Mouse (Mus musculus): ENCODE measurements around the gene Olfr478.
"Not testable (repeated sequence)": the region's sequence is repeated elsewhere in the genome, so short reads cannot be mapped to it uniquely, and the experiment has no call there.

Gene Olfr478

GRCm38 (mm10) chr7:108033889-108034288 lies at the start of gene Olfr478:
Olfr478 (minus strand) TSS chr7:108033989.
- DNase-seq (ENCODE audit: low read depth, low spot score) = no peak

- no peak for DNase-seq (ENCODE audit: low read depth, low spot score)
Measured at GRCm38 (mm10) chr7:108079555-108079954, 45.8 kb upstream of the Olfr478 start, which contains the start of gene Olfr481. Olfr481 (plus strand) TSS chr7:108079855.

- no peak for DNase-seq (ENCODE audit: low read depth, low spot score)
Measured at GRCm38 (mm10) chr7:108067246-108067645, 33.5 kb upstream of the Olfr478 start, which contains the start of gene Olfr480. Olfr480 (minus strand) TSS chr7:108067346.

GRCm38 (mm10) chr7:108050393-108050792 lies 16.6 kb upstream of the Olfr478 start, which contains the start of gene Olfr479:
Olfr479 (plus strand) TSS chr7:108050693.
- DNase-seq (ENCODE audit: low read depth, low spot score) = no peak

- not testable (repeated sequence) for DNase-seq (ENCODE audit: low read depth, low spot score)
Measured at GRCm38 (mm10) chr7:108014256-108014655, 19.5 kb downstream of the Olfr478 start.

GRCm38 (mm10) chr7:107986393-107986792 lies 47.4 kb downstream of the Olfr478 start, which contains the start of gene Olfr477:
Olfr477 (plus strand) TSS chr7:107986693.
- DNase-seq (ENCODE audit: low read depth, low spot score) = no peak

Measured in telencephalon, adult 2 months (tissue).